ENCODE assay signal across 14 mouse cellular contexts in genomic region chr2:52622616-52623015, GRCm38 (mm10). TPM values are rescaled to one million over a fixed set of nuclear protein-coding genes. Genes with fewer than 3 reads are reported as not detected.
A peak's percentile ranks its signal among the peaks of the same experiment; 100 is the strongest.
DNase-seq lines count a peak whose midpoint lies in the region; ATAC-seq and TF ChIP-seq lines count a peak whose summit lies in the region.
"Had no signal": no experiment of that assay in that cellular context is flagged by ENCODE, and none has a peak within 500 bp of the region (broad histone marks: within the 10 kb centered on the region; RNA-seq: fewer than 3 reads in every experiment).

No protein-coding gene starts in this region.

- no peak overlapping the region for H3K4me2 ChIP-seq in forebrain, postnatal 0 days (ENCODE audit: low read depth)
- H3K4me2 ChIP-seq: intestine, embryonic 15.5 days; stomach, embryonic 15.5 days had no signal

- H3K27me3 ChIP-seq in forebrain, postnatal 0 days (ENCODE audit: insufficient read depth, low read length): no peaks in the 10 kb centered on the region
- H3K27me3 ChIP-seq in forebrain, embryonic 10.5 days (ENCODE audit: poor library complexity, severe bottlenecking): no peaks in the 10 kb centered on the region
- H3K27me3 ChIP-seq: intestine, embryonic 15.5 days; stomach, embryonic 15.5 days had no signal

- H3K4me3 ChIP-seq in forebrain, postnatal 0 days (ENCODE audit: low read depth, low read length): no peak overlapping the region
- no peak overlapping the region for H3K4me3 ChIP-seq in forebrain, embryonic 10.5 days
- no peak overlapping the region for H3K4me3 ChIP-seq in layer of hippocampus, adult 2 months
- H3K4me3 ChIP-seq: intestine, embryonic 15.5 days; stomach, embryonic 15.5 days had no signal

- ATAC-seq in forebrain, postnatal 0 days: no peak
- no peak for ATAC-seq in monocyte, adult 5-6 weeks (replicated peaks; ENCODE audit: insufficient number of reproducible peaks, low FRiP score, low TSS enrichment, poor library complexity, severe bottlenecking)
- ATAC-seq in megakaryocyte-erythroid progenitor cell, adult 5-6 weeks (replicated peaks; ENCODE audit: low FRiP score, low TSS enrichment, poor library complexity, severe bottlenecking): no peak
- ATAC-seq: intestine, embryonic 15.5 days had no signal

- WGBS in forebrain, postnatal 0 days: 58% methylated on average over 2 of the region's 2 CpGs
- WGBS in forebrain, embryonic 10.5 days: 77% methylated on average over 2 of the region's 2 CpGs

- H3K9ac ChIP-seq in forebrain, postnatal 0 days: no peak overlapping the region
- H3K9ac ChIP-seq: intestine, embryonic 15.5 days; stomach, embryonic 15.5 days had no signal

- peak; percentile 73 for TF ChIP-seq CTCF in forebrain, postnatal 0 days (IDR thresholded peaks at IDR 0.05; ENCODE audit: low read depth)
- peak; percentile 72 for TF ChIP-seq CTCF in layer of hippocampus, adult 2 months (conservative IDR thresholded peaks at IDR 0.05)

- H3K27ac ChIP-seq in forebrain, postnatal 0 days (ENCODE audit: low read depth, low read length): no peak overlapping the region
- H3K27ac ChIP-seq in forebrain, embryonic 10.5 days: no peak overlapping the region
- H3K27ac ChIP-seq in layer of hippocampus, adult 2 months: no peak overlapping the region
- H3K27ac ChIP-seq: stomach, embryonic 15.5 days had no signal

- DNase-seq in forebrain, postnatal 0 days: peak; percentile 40
- DNase-seq in forebrain, embryonic 10.5 days (ENCODE audit: extremely low spot score, low spot score): no peak
- no peak for DNase-seq in layer of hippocampus, adult 2 months (ENCODE audit: low spot score in 2 of 2)
- DNase-seq in layer of hippocampus, adult 9-10 months (ENCODE audit: low spot score): no peak
- peak; percentile 36 for DNase-seq in 416B (ENCODE audit: low read depth)
- DNase-seq in brain, adult 2 months (ENCODE audit: low read depth, low spot score): peak; percentile 58
- DNase-seq: adrenal gland, adult 2 months; cerebellum, adult 11-12 months had no signal

- no peaks in the 10 kb centered on the region for H3K36me3 ChIP-seq in forebrain, postnatal 0 days (ENCODE audit: insufficient read depth)
- no peaks in the 10 kb centered on the region for H3K36me3 ChIP-seq in forebrain, embryonic 10.5 days (replicated peaks)
- H3K36me3 ChIP-seq: intestine, embryonic 15.5 days; stomach, embryonic 15.5 days had no signal

- peaks cover 3% of the 10 kb centered on the region; the same call in 1 of the 2 replicates for H3K4me1 ChIP-seq in forebrain, postnatal 0 days (ENCODE audit: insufficient read depth)
- peaks cover 21% of the 10 kb centered on the region for H3K4me1 ChIP-seq in forebrain, embryonic 10.5 days

- no peaks in the 10 kb centered on the region for H3K9me3 ChIP-seq in forebrain, postnatal 0 days (ENCODE audit: low read length)
- H3K9me3 ChIP-seq in forebrain, embryonic 10.5 days: no peaks in the 10 kb centered on the region
- H3K9me3 ChIP-seq: intestine, embryonic 15.5 days; stomach, embryonic 15.5 days had no signal

RNA-seq across cellular contexts. Expression of gene Cacnb4, which starts 54.0 kb away (rescaled TPM):
- total RNA-seq in forebrain, postnatal 0 days (2014; rRNA removed): 13.3 and 13.8 TPM in 2 replicates
- polyA plus RNA-seq in forebrain, postnatal 0 days (2015; fragmentation: Nextera tagmentation; extraction: Ambion mirVana): 9.2 and 13.7 TPM in 2 replicates
- 0.50 and 1.1 TPM in 2 replicates for polyA plus RNA-seq in forebrain, embryonic 10.5 days (2016; fragmentation: Nextera tagmentation; extraction: Ambion mirVana)
- 10 to 100 TPM; 69.7 to 81.2 TPM for total RNA-seq in layer of hippocampus, adult 2 months (2021)
- total RNA-seq in monocyte, adult 5-6 weeks (2017): 0.11 to 0.19 TPM in 2 of 3 replicates, not detected in the other
- total RNA-seq in megakaryocyte-erythroid progenitor cell, adult 5-6 weeks (2014; fragmentation: Nextera tagmentation): not detected in 2 replicates
- total RNA-seq in megakaryocyte-erythroid progenitor cell, adult 5-6 weeks (2017): 0.09 TPM in 1 of 2 replicates, not detected in the other
- total RNA-seq: granulocyte monocyte progenitor cell, adult 5-6 weeks; liver, adult 2 months had no signal
- polyA plus RNA-seq: adrenal gland, adult 2 months had no signal

Comparison
In these comparisons a context has a peak if more than half of its experiments do, and no peak if none do; other contexts are left out.
1. DNase-seq: peak in forebrain, postnatal 0 days (single experiment), 416B (single experiment) and brain, adult 2 months (single experiment); none in forebrain, embryonic 10.5 days (single experiment), layer of hippocampus, adult 2 months (0 of 2) and layer of hippocampus, adult 9-10 months (single experiment).
2. RNA of gene Cacnb4, which starts 54.0 kb away (total RNA-seq): 69.7 to 81.2 TPM in layer of hippocampus, adult 2 months and 13.3 to 13.8 TPM in forebrain, postnatal 0 days; 0.09 TPM in megakaryocyte-erythroid progenitor cell, adult 5-6 weeks and 0.11 to 0.19 TPM in monocyte, adult 5-6 weeks; every median in the first group is over 10 times any median in the second.